Mouse (Mus musculus) liver, embryonic 14.5 days (tissue): Measurements from ENCODE around the gene Mxra7. TPM values are rescaled to one million over a fixed set of nuclear protein-coding genes. Genes with fewer than 3 reads are reported as not detected.
A peak's percentile ranks its signal among the peaks of the same experiment; 100 is the strongest.

Experiments
- ATAC-seq: fragments of 200-750 bp; cut with Nextera tagmentation; 2 replicates; pipeline ENCODE4 v1.8.0; 2017; ENCODE audit warnings: moderate number of reproducible peaks, mild to moderate bottlenecking, moderate library complexity; ENCODE audit not compliant: insufficient read depth
- DNase-seq, 3 experiments: peaks; one replicate each; pipeline ENCODE4 v3.0.0-alpha.2; 2012 to 2013; ENCODE audit warnings: low read depth in 3 of 3, low spot score in 3 of 3
- H3K27ac ChIP-seq: fragments of 300-500 bp; sonication (generic); 2 replicates; pipeline ENCODE4 v1.5.1; 2014; ENCODE audit warnings: moderate library complexity, mild to moderate bottlenecking, control low read depth, inconsistent platforms
- H3K27me3 ChIP-seq: fragments of 300-500 bp; sonication (generic); 2 replicates; pipeline ENCODE4 v1.6.1; 2014; ENCODE audit warnings: mild to moderate bottlenecking, low read length, moderate library complexity; ENCODE audit not compliant: control insufficient read depth, insufficient read depth
- H3K36me3 ChIP-seq: fragments of 300-500 bp; sonication (generic); replicated peaks from 2 replicates; pipeline ENCODE4 v1.6.1; 2014; ENCODE audit warnings: low read depth; ENCODE audit not compliant: control insufficient read depth, insufficient read depth
- H3K4me1 ChIP-seq, 2 experiments: fragments of 200-500 bp in 1 of 2; fragments of 300-500 bp in 1 of 2; sonication (generic) in 1 of 2; replicated peaks; 2 replicates each; pipeline ENCODE4 v1.6.1; 2012 to 2014; ENCODE audit warnings: antibody characterized with exemption in 1 of 2, inconsistent platforms in 1 of 2, low read length in 1 of 2; ENCODE audit not compliant: control insufficient read depth in 2 of 2, insufficient read depth in 2 of 2
- H3K4me2 ChIP-seq: fragments of 300-500 bp; sonication (generic); 2 replicates; pipeline ENCODE4 v1.6.1; 2014; ENCODE audit warnings: low read depth, mild to moderate bottlenecking, control low read depth, moderate library complexity
- H3K4me3 ChIP-seq, 2 experiments: fragments of 200-500 bp in 1 of 2; fragments of 300-500 bp in 1 of 2; sonication (generic) in 1 of 2; 2 replicates each; pipeline ENCODE4 v1.5.1; 2012 to 2014; ENCODE audit warnings: low read depth in 2 of 2, low read length in 2 of 2, mild to moderate bottlenecking in 2 of 2, control low read depth in 1 of 2, inconsistent platforms in 1 of 2, moderate library complexity in 1 of 2; ENCODE audit not compliant: insufficient read depth in 1 of 2
- H3K9ac ChIP-seq: fragments of 300-500 bp; sonication (generic); replicated peaks from 2 replicates; pipeline ENCODE4 v1.6.1; 2014; ENCODE audit warnings: mild to moderate bottlenecking, control low read depth, moderate library complexity
- H3K9me3 ChIP-seq: fragments of 300-500 bp; sonication (generic); 2 replicates; pipeline ENCODE4 v1.6.1; 2016; ENCODE audit warnings: low read length, mixed read lengths; ENCODE audit not compliant: control insufficient read depth
- CTCF ChIP-seq: IDR thresholded peaks from 2 replicates; pipeline ENCODE4 v1.5.1; 2016; ENCODE audit warnings: antibody characterized with exemption, low read depth, control low read depth
- EP300 ChIP-seq: IDR thresholded peaks from 2 replicates; pipeline ENCODE4 v1.6.1; 2016; ENCODE audit warnings: antibody characterized with exemption, low read depth
- WGBS: fragments of 180-500 bp; shearing (Covaris S2); extraction: QIAGEN DNeasy Blood & Tissue Kit; methylation state at CpG from one replicate; pipeline ENCODE4 v1.1.7; 2014; ENCODE audit not compliant: insufficient replicate concordance; 5-methylcytosine and 5-hydroxymethylcytosine counted together
- polyA plus RNA-seq, 2 experiments: library from polyadenylated mRNA; depleted of rRNA in 1 of 2; stranded (reverse) in 1 of 2; unstranded in 1 of 2; fragments of >200 nt; fragmentation: Nextera tagmentation in 1 of 2; extraction: Ambion mirVana in 1 of 2; gene quantifications; 2 replicates each; pipeline versions ENCODE4 v1.2.1 to v1.2.3; 2012 to 2014

Mxra7 gene
- polyA plus RNA-seq, 2 experiments, result 1.1 to 1.3 TPM

- Histone ChIP-seq H3K4me2 (no peak overlapping the region), H3K4me1 (no peaks in the 10 kb centered on the region), H3K36me3 (no peaks in the 10 kb centered on the region), H3K27ac (no peak overlapping the region), H3K9ac (no peak overlapping the region), H3K27me3 (no peaks in the 10 kb centered on the region), H3K4me3 (no peak overlapping the region), H3K9me3 (no peaks in the 10 kb centered on the region)
- 76% methylated on average over 11 of the region's 11 CpGs for WGBS
- DNase-seq (no peak), ATAC-seq (no peak)
- TF ChIP-seq CTCF (no peak), EP300 (no peak)
These were observed 18.9 kb downstream of the Mxra7 start for GRCm38 (mm10) chr11:116808811-116809395.

GRCm38 (mm10) chr11:116807938-116808606, 19.8 kb downstream of the Mxra7 start:
- no peaks in the 10 kb centered on the region for H3K9me3 ChIP-seq
- no peaks in the 10 kb centered on the region for H3K4me1 ChIP-seq
- WGBS, result 31% methylated on average over 7 of the region's 7 CpGs
- TF ChIP-seq CTCF (peak; percentile 92), EP300 (no peak)
- ATAC-seq, result no peak
- H3K27me3 ChIP-seq, result no peaks in the 10 kb centered on the region
- no peak overlapping the region for H3K4me2 ChIP-seq
- DNase-seq, result peak; percentile 46 to 57 (median 47)
- no peak overlapping the region for H3K27ac ChIP-seq
- H3K36me3 ChIP-seq, result no peaks in the 10 kb centered on the region
- H3K9ac ChIP-seq, result no peak overlapping the region
- H3K4me3 ChIP-seq, result no peak overlapping the region

- WGBS, result 47% methylated on average over 3 of the region's 3 CpGs
- TF ChIP-seq CTCF (no peak), EP300 (no peak)
- DNase-seq, result no peak
- no peak for ATAC-seq
- Histone ChIP-seq H3K9me3 (no peaks in the 10 kb centered on the region), H3K4me3 (no peak overlapping the region), H3K27ac (no peak overlapping the region), H3K36me3 (no peaks in the 10 kb centered on the region), H3K4me1 (no peaks in the 10 kb centered on the region), H3K4me2 (no peak overlapping the region), H3K9ac (no peak overlapping the region), H3K27me3 (no peaks in the 10 kb centered on the region)
These were observed 20.3 kb downstream of the Mxra7 start for GRCm38 (mm10) chr11:116807526-116807925.

- Histone ChIP-seq H3K27ac (no peak overlapping the region), H3K9me3 (no peaks in the 10 kb centered on the region), H3K4me2 (no peak overlapping the region), H3K4me1 (no peaks in the 10 kb centered on the region), H3K4me3 (no peak overlapping the region), H3K9ac (no peak overlapping the region), H3K36me3 (no peaks in the 10 kb centered on the region), H3K27me3 (no peaks in the 10 kb centered on the region)
- DNase-seq (no peak), ATAC-seq (no peak)
- 56% methylated on average over 7 of the region's 7 CpGs for WGBS
- TF ChIP-seq EP300 (no peak), CTCF (no peak)
These were observed 20.7 kb downstream of the Mxra7 start for GRCm38 (mm10) chr11:116807116-116807515.

- Histone ChIP-seq H3K27ac (no peak overlapping the region), H3K9ac (no peak overlapping the region), H3K36me3 (no peaks in the 10 kb centered on the region), H3K27me3 (no peaks in the 10 kb centered on the region), H3K4me3 (no peak overlapping the region), H3K9me3 (no peaks in the 10 kb centered on the region), H3K4me2 (no peak overlapping the region), H3K4me1 (no peaks in the 10 kb centered on the region)
- no peak for TF ChIP-seq CTCF
- no peak for DNase-seq
- no peak for ATAC-seq
- 67% methylated on average over 15 of the region's 15 CpGs for WGBS
These were observed 21.4 kb downstream of the Mxra7 start for GRCm38 (mm10) chr11:116806136-116807071.
